Mouse (Mus musculus) yolk sac, embryonic 10.5 days (tissue): ENCODE results near the gene Cadm4.
"Not testable (repeated sequence)": the region's sequence is repeated elsewhere in the genome, so short reads cannot be mapped to it uniquely, and the experiment has no call there.

ENCODE experiments used
- DNase-seq: peaks from one replicate; pipeline ENCODE4 v3.0.0-alpha.2; 2017; ENCODE audit warnings: low spot score

Gene Cadm4

DNA sequence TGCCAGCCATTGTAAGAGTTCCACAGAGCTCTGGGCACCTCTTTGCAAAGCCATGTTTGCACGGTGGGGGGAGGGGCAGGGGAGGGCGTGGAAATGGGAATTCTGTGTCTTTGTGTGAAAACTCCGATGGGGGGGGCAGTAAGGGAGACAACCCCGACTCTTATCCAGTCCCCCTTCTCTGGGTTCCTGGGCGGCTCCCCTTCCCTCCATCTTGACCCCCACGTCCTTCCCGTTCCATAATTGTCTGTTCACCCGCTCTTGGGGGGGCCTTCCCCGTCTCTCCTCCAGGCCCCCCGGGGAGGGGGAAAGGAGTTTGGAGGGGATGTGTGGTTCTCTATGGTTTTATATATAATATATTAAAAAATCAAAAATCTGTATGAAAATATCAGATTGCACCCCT, 22.2 kb downstream of the Cadm4 start:
- DNase-seq, result no peak

DNA sequence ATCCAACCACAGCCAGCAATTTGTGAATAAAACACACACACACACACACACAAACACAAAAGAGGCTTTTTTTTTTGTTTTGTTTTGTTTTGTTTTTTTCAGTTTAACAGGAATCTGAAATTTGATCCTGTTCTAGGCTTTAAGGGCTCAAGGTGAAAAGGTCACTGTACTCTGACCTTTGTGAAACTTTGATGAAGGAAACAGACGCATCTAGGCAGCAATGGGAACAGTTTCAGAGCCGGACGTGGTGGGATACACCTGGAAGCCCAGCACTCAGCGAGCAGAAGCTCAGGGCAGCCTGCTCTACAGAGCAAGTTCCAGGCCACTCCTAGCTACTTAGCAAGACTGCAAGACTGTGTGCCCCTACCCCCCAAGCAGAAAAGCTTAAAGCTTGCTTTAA, 23.0 kb downstream of the Cadm4 start:
- no peak for DNase-seq

DNA sequence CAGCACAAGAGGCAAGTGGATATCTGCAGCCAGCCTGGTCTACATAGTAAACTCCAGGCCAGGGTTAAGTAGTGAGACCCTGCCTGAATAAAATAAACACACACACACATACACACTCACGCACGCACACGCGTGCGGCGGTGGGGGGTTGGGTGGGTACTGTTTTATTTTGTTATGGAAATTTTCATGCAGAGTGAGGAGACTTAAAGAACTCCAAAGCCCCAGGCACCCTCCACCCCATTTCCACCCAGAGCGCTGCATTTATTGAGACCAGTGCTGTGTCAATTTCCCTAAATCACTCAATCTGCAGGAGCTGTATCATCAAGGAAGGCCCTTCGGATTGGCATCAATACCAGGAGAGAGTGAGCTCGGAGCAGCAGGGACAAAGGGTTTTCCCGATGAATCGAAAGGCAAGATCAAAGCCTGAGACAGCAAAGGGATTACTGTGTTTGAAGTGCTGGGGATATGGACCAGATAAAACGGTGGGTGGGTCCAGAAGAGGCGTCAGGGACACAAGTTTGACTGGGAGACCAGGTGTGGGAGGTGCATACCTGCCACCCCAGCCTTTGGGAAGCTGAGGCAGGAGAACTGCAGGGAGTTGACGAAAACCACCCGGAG, 23.7 kb downstream of the Cadm4 start:
- no peak for DNase-seq

DNA sequence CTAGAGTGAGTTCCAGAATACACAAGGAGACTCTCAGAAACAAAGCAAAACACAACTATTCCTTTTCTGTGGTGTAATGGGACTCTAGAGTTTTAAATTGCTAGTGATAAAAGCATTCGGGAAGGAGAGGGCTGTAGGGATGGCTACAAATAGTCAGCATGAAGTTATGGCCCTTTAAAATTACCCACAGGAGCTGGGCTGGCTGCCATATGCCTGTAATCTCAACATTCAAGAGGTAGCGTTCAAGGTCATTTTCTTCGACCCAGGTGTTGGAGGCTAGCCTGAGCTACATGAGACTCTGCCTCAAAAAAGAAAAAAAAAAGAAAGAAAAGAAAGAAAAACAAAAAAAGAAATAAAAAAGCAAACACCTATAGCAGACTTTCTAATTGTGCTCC, 24.2 kb downstream of the Cadm4 start:
- DNase-seq, result no peak

DNA sequence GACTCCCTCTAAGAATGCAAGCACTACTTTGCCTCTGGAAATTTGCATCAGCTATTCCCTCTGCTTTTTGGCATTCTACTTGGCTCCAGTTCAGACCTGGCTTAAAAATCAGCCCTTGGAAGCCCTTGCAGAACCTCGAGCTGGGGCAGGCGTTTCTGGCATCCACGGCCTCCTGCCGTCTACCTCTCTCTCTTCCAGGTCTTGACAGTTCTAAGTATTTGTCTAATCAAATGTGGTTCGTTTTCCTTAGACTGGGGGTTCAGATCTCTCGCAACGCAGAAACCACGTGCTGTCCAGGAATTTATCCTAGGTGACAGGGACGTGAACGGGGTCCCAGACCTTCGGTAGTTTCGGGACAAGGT, 24.6 kb downstream of the Cadm4 start:
- no peak for DNase-seq

DNA sequence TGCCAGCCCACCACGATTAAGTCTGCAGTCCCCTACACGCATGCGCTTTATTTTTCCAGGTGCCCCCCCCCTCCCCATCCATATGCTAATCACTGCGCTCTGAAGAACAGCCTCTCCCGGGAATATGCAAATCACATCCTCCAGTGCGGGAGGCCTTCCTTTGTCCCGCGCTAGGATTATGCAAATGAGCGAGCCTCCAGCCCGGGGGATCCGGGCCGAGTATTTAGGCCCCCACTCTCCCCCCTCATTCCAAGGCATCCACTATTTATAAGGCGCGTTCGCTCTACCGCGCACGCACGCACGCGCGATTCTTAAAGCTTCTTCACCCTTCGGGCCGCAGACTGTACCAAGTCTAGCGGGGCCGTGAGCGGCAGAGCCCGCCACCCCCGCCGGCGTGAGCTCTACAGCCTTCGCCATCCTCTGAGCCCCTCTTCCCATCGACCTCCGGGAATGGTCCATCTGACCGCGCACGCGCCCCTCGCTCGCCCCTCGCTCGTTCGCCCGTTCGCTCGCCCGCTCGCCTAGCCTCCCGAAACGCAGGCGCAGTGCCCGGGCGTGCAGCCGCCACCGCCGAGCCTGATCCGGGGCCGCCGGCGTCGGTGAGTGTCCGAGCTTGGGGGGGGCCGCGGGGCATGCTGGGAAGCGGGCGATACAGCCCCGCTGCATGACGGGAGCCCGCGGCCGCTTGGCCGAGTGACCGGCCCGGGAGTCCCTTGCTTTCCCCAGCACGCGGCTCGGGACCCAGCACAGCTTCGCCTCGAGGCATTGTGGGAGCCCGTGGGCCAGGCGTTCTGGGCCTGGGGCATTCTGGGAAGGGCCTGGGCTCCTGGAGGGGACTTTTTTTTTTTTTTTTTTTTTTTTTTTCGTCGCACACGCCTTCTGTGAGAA, 25.3 kb downstream of the Cadm4 start, which contains the start of gene Zfp428:
TSS of gene Zfp428 (plus strand) at position 169 of the 888 bp plus-strand sequence.
- DNase-seq, result peak; percentile 89

DNA sequence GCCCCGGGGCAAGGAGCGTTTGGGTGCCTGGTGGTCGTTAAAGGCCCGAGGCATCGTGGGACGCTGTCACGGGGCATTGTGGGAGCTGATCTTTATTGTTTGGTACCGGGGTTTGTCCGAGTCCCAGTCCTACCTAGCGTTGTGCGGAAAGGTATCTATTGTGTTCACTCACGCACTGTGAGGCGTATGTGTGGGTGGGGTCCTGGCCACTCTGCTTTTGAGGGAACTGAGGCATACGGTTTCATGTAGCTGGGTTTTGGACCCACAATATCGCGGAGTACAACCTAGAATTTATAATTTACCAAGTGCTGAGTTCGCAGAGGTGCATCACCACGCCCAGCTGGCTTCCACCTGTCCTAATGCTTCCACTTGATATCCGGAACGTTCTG, 25.9 kb downstream of the Cadm4 start:
- DNase-seq, result no peak

DNA sequence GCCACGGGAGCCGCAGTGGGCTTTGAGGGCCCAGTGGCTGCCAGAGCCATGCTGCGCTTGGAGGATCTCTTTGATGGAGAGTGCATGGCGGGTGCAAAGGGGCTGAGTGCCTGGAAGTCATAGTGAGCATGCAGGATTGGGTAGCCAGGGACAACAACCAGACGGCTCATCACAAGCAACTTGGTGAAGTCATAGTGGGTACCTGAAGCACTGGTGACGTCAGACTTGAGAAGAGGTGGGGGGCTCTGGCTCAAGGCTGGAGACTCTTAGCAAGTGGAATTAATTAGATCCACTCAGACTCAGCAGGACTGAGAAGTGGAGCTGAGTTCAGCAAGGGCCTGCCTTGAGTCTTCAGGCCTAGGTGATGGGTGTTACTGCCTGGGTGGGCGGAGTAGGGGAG, 30.5 kb downstream of the Cadm4 start, which contains the start of gene AC161166.1:
TSS of gene AC161166.1 (minus strand) at position 101 of the 400 bp plus-strand sequence.
- no peak for DNase-seq

DNA sequence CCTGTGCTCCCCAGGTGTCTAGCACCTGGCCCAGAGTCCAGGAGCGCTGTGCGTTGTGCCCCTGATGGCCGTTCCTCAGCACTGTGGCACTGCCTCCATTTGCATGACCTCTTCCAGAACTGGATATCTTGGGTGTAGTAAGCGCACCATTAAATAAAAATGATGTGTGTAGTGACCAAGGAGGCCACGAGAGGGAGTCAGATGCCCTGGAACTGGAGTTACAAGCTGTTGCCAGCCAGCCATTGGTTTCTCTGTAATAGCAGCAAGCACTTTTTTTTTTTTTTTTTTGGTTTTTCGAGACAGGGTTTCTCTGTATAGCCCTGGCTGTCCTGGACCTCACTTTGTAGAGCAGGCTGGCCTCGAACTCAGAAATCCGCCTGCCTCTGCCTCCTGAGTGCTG, 34.5 kb downstream of the Cadm4 start:
- DNase-seq, result not testable (repeated sequence)

DNA sequence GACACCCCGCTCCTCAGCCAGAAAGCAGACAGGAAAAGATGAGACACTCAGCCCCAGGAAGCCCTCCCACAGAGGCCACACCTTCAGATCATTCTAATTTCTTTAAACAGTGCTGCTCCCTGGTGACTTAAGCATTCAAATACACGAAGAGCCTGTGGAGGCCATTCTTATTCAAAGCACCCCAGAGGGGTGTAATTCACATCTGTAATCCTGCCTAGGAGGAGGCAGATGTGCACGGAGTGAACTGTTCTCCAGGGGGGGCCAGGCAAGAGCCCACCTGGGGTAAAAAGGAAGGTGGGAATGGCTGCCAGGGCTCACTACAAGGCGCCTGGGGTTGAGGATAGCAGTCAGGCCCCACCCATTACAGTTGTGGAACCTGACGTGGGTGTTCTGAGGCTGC, 35.3 kb downstream of the Cadm4 start:
- no peak for DNase-seq

DNA sequence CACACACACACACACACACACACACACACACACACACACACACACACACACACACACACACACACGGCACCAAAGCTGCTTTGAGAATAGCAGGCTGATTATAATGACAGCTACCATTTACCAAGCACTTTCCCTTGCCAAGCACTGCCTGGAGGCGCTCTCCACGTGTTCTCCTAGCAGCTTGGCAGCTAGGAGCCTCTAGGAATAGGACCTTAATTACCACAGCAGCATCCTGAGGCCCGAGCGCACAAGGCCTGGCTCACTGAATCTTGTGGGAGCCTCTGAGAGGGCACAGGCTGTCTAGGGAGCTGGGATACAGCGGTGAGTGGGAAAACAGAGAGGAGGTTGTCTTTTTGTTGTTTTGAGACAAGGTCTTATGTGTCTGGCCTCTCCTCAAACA, 35.8 kb downstream of the Cadm4 start:
- DNase-seq, result no peak

DNA sequence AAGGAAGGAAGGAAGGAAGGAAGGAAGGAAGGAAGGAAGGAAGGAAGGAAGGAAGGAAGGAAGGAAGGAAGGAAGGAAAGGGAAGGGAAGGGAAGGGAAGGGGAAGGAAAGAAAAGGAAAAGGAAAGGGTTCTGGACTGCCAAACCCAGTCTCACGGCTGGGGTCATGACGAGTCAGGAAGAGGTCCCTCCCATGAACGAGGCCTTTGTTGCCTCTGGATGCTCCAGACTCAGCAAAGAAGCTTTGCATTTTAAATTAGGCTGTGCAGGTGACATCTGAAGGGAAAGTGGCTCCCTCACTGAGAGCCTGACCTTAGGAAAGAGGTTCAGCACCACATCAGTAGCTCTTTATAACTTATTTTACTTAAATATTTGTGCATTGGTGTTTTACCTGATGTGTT, 37.3 kb downstream of the Cadm4 start:
- DNase-seq, result no peak

DNA sequence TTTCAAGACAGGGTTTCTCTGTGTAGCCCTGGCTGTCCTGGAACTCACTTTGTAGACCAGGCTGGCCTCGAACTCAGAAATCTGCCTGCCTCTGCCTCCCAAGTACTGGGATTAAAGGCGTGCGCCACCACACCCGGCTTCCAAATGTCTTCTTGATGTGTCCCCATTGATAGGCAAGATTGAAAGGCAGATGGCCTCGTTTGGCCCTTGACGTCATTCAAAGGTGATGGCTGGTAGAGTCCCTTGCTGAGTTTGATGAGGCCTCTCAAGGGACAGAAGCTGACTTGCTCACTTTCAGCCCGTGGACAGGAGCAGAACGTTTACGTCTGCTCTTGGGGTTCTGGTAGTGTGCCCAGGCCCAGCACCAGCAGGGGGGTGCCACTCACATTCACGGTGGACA, 38.2 kb downstream of the Cadm4 start:
- not testable (repeated sequence) for DNase-seq

DNA sequence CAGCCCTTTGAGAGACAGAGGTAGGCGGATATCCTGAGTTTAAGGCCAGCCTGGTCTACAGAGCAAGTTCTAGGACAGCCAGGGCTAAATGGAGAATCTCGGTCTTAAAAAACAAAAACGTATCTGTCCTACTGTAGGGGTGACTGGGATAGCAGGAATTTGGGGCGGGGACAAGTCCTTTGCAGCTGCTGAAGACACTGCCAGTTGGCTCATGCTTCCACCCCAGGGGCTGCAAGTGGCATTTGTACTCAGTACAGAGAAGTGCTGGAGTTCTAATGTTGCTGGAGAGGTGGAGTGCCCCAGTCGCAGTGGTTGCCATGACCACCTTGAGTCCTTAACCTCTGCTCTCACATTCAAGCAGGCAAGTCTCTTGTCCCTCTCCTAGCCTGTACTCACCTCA, 41.0 kb downstream of the Cadm4 start:
- DNase-seq, result no peak

DNA sequence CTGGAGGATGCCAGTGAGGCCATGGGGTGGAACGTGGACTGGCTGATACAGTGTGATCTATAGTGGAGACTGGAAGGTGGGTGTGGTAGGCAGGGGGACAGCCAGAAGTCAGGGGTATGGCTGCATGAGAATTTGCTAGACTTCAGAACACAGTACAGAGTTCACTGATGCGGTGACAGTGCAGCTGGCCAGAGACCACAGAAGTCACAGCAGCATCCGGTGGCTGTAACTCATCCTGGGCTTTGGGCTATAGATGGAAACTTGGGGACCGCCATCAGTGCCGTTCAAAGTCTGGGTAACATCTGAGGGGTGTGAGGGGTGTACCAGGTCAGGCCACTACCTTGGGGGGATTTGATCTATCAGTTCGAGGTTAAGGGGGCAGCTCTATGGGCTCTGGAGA, 41.9 kb downstream of the Cadm4 start:
- no peak for DNase-seq

DNA sequence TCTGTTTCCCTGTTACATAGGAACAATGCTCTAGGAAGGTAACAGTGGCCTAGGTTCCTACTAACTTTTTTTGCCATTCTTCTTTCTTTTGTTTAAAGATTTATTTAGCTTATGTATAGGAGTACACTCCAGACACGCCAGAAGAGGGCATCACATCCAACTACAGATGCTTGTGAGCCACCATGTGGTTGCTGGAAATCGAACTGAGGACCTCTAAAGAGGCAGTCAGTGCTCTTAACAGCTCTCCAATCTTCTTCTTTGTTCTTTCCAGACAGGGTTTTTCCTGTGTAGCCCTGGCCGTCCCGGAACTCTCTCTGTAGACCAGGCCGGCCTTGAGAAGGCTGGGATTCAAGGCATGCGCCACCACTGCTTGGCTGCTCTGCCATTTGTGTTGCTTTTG, 43.2 kb downstream of the Cadm4 start:
- DNase-seq, result no peak

DNA sequence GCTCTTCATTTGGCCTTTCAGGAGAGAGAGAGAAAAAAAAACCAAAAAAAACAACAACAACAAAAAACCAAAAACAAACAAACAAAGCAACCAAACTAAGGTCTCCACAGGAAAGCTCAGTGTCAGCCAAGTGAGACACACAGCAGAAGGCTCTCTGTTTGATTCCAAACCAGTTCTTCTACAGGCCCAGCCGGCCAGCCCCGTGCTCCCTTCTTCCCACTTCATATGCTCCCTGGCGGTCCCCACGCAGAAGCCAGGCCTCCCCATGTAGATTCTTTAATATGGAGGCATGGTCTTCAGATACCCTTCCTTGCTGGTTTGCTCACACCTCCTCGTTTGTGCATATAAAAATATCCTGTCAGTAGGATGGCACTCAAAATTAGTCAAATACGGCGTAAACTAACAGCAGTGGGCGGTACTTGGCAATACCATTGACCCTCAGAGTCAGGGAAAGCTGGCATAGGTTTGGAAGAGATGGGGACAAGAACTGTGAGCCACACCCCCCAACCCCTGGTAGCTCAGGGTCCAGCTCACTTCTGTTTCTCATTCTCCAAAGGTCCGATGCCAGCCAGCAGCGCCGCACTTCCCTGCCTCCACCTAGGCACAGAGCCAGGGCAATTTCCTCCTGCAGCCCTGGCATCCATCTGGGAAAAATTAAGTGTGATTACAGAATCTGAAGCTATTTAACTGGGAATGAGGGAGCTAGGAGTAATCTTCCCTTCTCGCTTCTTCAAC, 44.0 kb downstream of the Cadm4 start:
- DNase-seq, result no peak

DNA sequence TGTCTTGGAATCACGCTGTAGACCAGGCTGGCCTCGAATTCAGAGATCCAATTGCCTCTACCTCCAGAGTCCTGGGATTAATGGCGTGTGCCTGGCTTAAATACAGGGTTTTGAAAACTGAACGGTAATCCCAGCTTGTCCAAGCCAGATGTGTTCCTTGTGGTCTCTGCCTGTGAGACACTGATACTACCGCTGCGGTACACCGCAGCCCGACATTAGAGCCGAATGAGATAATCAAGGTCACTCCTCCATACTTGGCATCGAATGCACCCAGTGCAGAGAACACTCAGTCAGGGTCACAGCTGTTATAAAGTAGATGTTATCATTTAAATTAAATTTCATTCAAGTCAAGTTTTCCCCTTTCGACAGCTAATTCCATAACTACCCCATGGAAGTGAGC, 47.0 kb downstream of the Cadm4 start:
- DNase-seq, result no peak

DNA sequence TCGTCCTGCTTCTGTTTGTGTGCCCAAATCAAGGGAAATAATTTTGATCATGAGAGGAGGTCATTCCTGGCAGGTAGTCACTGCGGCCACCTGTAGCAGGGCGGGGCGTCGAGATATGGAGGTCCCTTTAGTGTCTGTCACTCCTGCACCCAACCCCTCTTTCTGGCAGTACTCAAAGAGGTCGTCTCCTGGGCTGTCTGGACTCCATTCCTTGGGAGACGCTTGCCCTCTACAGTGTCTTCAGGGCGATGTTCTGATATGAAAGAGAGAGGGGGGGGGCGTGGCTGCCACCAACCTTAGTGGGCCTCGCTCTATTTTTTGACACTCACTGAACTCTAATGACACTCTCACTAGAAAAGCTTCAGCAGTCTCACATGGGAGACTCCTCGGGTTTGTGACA, 47.8 kb downstream of the Cadm4 start:
- DNase-seq, result no peak

DNA sequence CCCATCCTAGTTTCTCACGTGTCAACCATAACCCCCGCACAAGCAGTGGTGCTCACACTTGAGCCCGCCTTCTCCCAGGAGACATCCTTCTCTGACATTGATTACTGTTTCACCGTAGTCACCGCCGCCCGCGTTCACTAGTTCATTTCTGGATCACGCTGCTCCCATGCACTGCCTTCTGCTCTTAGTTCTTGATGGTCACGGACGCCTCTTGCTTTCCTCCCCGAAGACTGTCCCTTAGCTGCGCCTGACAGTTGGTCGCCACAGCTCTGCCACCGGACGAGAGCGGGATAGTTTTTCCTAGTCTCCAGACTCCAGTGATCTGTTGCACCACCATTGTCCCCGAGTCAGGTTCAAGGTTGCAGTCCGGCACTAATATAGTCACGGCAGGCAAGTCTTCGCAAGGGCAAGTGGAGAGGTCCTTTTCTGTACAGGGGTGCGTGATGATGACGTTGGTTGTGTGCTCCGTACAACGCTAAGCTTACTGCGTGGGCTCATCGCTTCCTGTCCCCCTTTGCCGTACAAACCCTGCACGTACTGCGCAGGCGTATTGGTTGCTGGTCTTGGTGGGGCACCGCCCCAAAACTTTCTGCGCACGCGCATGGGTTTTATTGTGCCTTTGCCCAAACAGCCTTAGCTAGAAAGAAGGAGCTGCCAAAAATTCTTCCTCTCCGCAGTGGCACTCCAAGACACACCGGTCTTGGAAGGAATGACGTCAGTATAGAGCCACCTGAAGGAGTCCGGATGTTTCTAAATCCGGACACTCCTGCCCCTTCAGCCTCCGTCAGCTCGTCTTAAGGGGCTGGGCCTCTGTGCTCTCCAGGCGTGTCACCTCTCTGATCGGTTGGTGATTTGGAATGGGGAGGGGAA, 48.5 kb downstream of the Cadm4 start, which contains the start of gene Irgq:
TSS of gene Irgq (plus strand) at position 628 of the 870 bp plus-strand sequence.
- peak; percentile 97 for DNase-seq

DNA sequence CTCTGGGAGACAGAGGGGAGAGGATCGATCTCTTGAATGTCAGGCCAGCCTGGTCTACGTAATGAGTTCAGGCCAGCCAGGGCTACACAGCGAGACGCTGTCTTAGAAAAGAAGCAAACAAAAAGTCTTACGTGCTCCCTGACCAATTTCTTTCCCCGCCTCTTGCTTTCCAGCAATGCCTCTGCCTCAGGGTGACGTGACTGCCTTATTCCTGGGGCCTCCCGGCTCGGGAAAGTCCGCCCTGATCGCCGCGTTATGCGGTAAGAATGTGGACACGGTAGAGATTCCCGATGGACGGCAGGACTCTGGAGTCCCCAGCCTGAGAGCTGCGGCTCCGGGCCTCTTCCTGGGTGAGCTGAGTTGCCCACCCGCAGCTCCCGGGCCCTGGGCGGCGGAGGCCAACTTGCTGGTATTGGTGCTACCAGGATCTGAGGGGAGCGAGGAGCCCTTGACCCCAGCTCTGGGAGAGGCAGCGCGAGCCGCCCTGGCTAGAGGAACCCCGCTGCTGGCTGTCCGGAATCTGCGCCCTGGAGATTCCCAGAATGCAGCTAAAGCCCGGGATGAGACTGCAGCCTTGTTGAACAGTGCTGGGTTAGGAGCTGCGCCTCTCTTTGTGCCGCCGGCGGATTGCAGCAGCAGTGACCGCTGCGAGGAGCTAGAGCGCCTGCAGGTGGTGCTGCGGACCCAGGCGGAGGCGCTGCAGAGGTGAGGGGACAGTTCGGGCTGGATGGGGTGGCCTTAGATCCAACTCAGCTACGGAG, 49.6 kb downstream of the Cadm4 start:
- DNase-seq, result peak; percentile 71
